Mouse (Mus musculus): Measurements from ENCODE around the gene Pom121l12.

The Pom121l12 gene

DNA sequence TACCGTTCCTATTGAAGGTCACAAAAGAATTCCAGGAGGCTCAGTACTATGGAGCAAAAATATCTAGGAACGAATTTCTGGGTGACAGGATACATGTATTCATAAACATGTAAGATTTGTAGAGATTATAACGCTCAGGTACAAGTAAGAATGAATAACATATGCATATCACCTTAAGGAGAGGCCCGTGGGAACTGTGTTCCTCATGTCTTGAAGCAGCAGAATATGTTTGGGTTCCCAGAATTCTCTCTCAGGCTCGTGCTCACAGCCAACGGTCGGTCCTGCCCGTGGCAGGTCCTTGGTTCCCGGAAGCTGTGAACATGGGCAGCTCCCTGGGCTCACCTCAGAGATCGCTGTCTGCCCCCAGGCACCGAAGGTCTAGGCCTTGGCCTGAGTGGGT, at the start of gene Pom121l12:
Gene Pom121l12, plus strand, starts transcription at position 301 of the 400 bp plus-strand sequence.
- no peak for DNase-seq (ENCODE audit: low spot score in 2 of 2)

DNA sequence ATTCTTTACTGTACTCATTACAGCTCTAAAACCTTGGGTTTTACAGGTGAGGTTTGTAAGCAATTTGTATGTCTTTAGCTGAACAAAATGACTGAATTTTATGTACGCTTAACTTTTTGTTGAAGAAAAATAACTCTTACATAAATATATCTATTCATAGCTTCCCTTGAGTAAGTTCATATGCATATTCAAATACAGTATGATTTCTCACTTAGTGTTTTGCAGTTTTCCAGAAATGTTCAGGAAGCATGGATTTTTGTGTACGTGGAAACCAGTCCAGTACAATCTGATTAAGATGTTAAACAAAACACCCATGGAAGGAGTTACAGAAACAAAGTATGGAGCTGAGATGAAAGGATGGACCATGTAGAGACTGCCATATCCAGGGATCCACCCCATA, 12.8 kb downstream of the Pom121l12 start:
- no peak for DNase-seq (ENCODE audit: low spot score in 2 of 2)
